ENCODE assay signal across 8 mouse cellular contexts in genomic region chr7:16890944-16891343, GRCm38 (mm10). TPM values are rescaled to one million over a fixed set of nuclear protein-coding genes. Genes with fewer than 3 reads are reported as not detected.
DNase-seq lines count a peak whose midpoint lies in the region; ATAC-seq lines count a peak whose summit lies in the region.

No protein-coding gene starts in this region.

- H3K4me2 ChIP-seq in forebrain, embryonic 12.5 days, result peak overlapping the region; percentile 62
- H3K4me2 ChIP-seq in midbrain, embryonic 14.5 days (ENCODE audit: low read length), result peak overlapping the region; percentile 55

- 0 out of 2 replicates have a peak overlapping the region, but pooled peaks have one; percentile 0 for H3K9ac ChIP-seq in forebrain, embryonic 12.5 days
- no peak overlapping the region for H3K9ac ChIP-seq in midbrain, embryonic 14.5 days (replicated peaks; ENCODE audit: low read length)

- 3% methylated on average over 20 of the region's 23 CpGs for WGBS in forebrain, embryonic 12.5 days
- 2% methylated on average over 23 of the region's 23 CpGs for WGBS in midbrain, embryonic 14.5 days

- intact Hi-C loops in heart, postnatal 14 days (cut with DNase I), result loop anchor here (1.0 to 2.0 kb wide), 2 partner anchors 14 to 31 kb away; no protein-coding TSS in a partner anchor

- 0 out of 2 replicates have a peak overlapping the region, but pooled peaks have one; percentile 30 for H3K4me3 ChIP-seq in forebrain, embryonic 12.5 days (replicated peaks)
- H3K4me3 ChIP-seq in midbrain, embryonic 14.5 days (replicated peaks; ENCODE audit: low read depth, low read length), result no peak overlapping the region

- H3K27ac ChIP-seq in forebrain, embryonic 12.5 days, result 0 out of 2 replicates have a peak overlapping the region, but pooled peaks have one; percentile 57
- no peak overlapping the region for H3K27ac ChIP-seq in midbrain, embryonic 14.5 days (replicated peaks; ENCODE audit: low read depth, low read length)

- peaks cover 47% of the 10 kb centered on the region for H3K4me1 ChIP-seq in forebrain, embryonic 12.5 days
- H3K4me1 ChIP-seq in midbrain, embryonic 14.5 days (ENCODE audit: control insufficient read depth, insufficient read depth, low read length), result peaks cover 11% of the 10 kb centered on the region; the same call in 1 of the 2 replicates

- peaks cover 6% of the 10 kb centered on the region for H3K9me3 ChIP-seq in forebrain, embryonic 12.5 days
- H3K9me3 ChIP-seq in midbrain, embryonic 14.5 days (ENCODE audit: control insufficient read depth, low read length), result no peaks in the 10 kb centered on the region

- peak; percentile 47 for DNase-seq in cerebellum, adult 9-11 months
- DNase-seq in cerebellum, adult 9-10 months, result no peak
- peak; percentile 86 to 88 for DNase-seq in heart, postnatal 14 days
- DNase-seq in kidney, postnatal 36 days, result peak; percentile 68 to 75
- peak; percentile 41 for DNase-seq in midbrain, embryonic 14.5 days
- DNase-seq in thymus, adult 18-20 months, result no peak

- H3K36me3 ChIP-seq in forebrain, embryonic 12.5 days (replicated peaks), result peaks cover 9% of the 10 kb centered on the region
- H3K36me3 ChIP-seq in midbrain, embryonic 14.5 days (ENCODE audit: control insufficient read depth, insufficient read depth, low read length), result peaks cover 16% of the 10 kb centered on the region

- peaks cover 68% of the 10 kb centered on the region for H3K27me3 ChIP-seq in forebrain, embryonic 12.5 days
- H3K27me3 ChIP-seq in midbrain, embryonic 14.5 days (ENCODE audit: control insufficient read depth, insufficient read depth, low read length), result peaks cover 21% of the 10 kb centered on the region

- ATAC-seq in forebrain, embryonic 12.5 days (ENCODE audit: low FRiP score), result no peak
- no peak for ATAC-seq in midbrain, embryonic 14.5 days (ENCODE audit: low FRiP score, low TSS enrichment)
- no peak for ATAC-seq in megakaryocyte progenitor cell, adult 5-6 weeks (replicated peaks; ENCODE audit: poor library complexity)

RNA-seq across cellular contexts. Expression of gene Gng8, which starts 0.6 kb away (rescaled TPM):
- polyA plus RNA-seq in forebrain, embryonic 12.5 days (2016; fragmentation: Nextera tagmentation; extraction: Ambion mirVana), result 14.7 and 16.4 TPM in 2 replicates
- total RNA-seq in heart, postnatal 14 days (2021), result under 1 TPM; 0.81 to 0.98 TPM
- polyA plus RNA-seq in midbrain, embryonic 14.5 days (2014; fragmentation: Nextera tagmentation; extraction: Ambion mirVana), result 11.7 and 17.2 TPM in 2 replicates
- not detected in 2 replicates for total RNA-seq in megakaryocyte progenitor cell, adult 5-6 weeks (2015)
- not detected in 2 replicates for total RNA-seq in megakaryocyte progenitor cell, adult 5-6 weeks (2017)

RNA-seq across cellular contexts. Expression of gene Ptgir, which starts 15.3 kb away (rescaled TPM):
- polyA plus RNA-seq in forebrain, embryonic 12.5 days (2016; fragmentation: Nextera tagmentation; extraction: Ambion mirVana), result 0.24 and 0.51 TPM in 2 replicates
- 1 to 10 TPM; 1.4 to 1.6 TPM for total RNA-seq in heart, postnatal 14 days (2021)
- polyA plus RNA-seq in midbrain, embryonic 14.5 days (2014; fragmentation: Nextera tagmentation; extraction: Ambion mirVana), result 0.16 and 0.30 TPM in 2 replicates
- 2.1 and 2.6 TPM in 2 replicates for total RNA-seq in megakaryocyte progenitor cell, adult 5-6 weeks (2015)
- 1.8 and 4.0 TPM in 2 replicates for total RNA-seq in megakaryocyte progenitor cell, adult 5-6 weeks (2017)

RNA-seq across cellular contexts. Expression of gene Dact3, which starts 15.8 kb away (rescaled TPM):
- 2.6 and 3.2 TPM in 2 replicates for polyA plus RNA-seq in forebrain, embryonic 12.5 days (2016; fragmentation: Nextera tagmentation; extraction: Ambion mirVana)
- 10 to 100 TPM; 18.6 to 19.0 TPM for total RNA-seq in heart, postnatal 14 days (2021)
- polyA plus RNA-seq in midbrain, embryonic 14.5 days (2014; fragmentation: Nextera tagmentation; extraction: Ambion mirVana), result 4.9 and 6.2 TPM in 2 replicates
- total RNA-seq in megakaryocyte progenitor cell, adult 5-6 weeks (2015), result not detected in 2 replicates
- 0.04 and 0.17 TPM in 2 replicates for total RNA-seq in megakaryocyte progenitor cell, adult 5-6 weeks (2017)

RNA-seq across cellular contexts. Expression of gene Calm3, which starts 33.0 kb away (rescaled TPM):
- polyA plus RNA-seq in forebrain, embryonic 12.5 days (2016; fragmentation: Nextera tagmentation; extraction: Ambion mirVana), result 227 and 234 TPM in 2 replicates
- 100 to 1,000 TPM; 228 to 250 TPM for total RNA-seq in heart, postnatal 14 days (2021)
- polyA plus RNA-seq in midbrain, embryonic 14.5 days (2014; fragmentation: Nextera tagmentation; extraction: Ambion mirVana), result 494 and 652 TPM in 2 replicates
- 125 and 150 TPM in 2 replicates for total RNA-seq in megakaryocyte progenitor cell, adult 5-6 weeks (2015)
- 419 and 440 TPM in 2 replicates for total RNA-seq in megakaryocyte progenitor cell, adult 5-6 weeks (2017)

RNA-seq across cellular contexts. Expression of gene Prkd2, which starts 48.2 kb away (rescaled TPM):
- 10.0 and 10.9 TPM in 2 replicates for polyA plus RNA-seq in forebrain, embryonic 12.5 days (2016; fragmentation: Nextera tagmentation; extraction: Ambion mirVana)
- total RNA-seq in heart, postnatal 14 days (2021), result 10 to 100 TPM; 35.3 to 35.9 TPM
- polyA plus RNA-seq in midbrain, embryonic 14.5 days (2014; fragmentation: Nextera tagmentation; extraction: Ambion mirVana), result 4.4 and 5.7 TPM in 2 replicates
- 6.2 and 8.8 TPM in 2 replicates for total RNA-seq in megakaryocyte progenitor cell, adult 5-6 weeks (2015)
- total RNA-seq in megakaryocyte progenitor cell, adult 5-6 weeks (2017), result 6.0 and 8.8 TPM in 2 replicates

Comparison
In these comparisons a context has a peak if more than half of its experiments do, and no peak if none do; other contexts are left out.
1. DNase-seq: peak in cerebellum, adult 9-11 months (single experiment), heart, postnatal 14 days (2 of 2), kidney, postnatal 36 days (2 of 2) and midbrain, embryonic 14.5 days (single experiment); none in cerebellum, adult 9-10 months (single experiment) and thymus, adult 18-20 months (0 of 2).
2. RNA of gene Dact3, which starts 15.8 kb away (total RNA-seq): 18.6 to 19.0 TPM in heart, postnatal 14 days; 0.04 to 0.17 TPM in megakaryocyte progenitor cell, adult 5-6 weeks; every median in the first group is over 10 times any median in the second.